Mouse (Mus musculus): ENCODE measurements around the gene Gpr19.
A peak's percentile ranks its signal among the peaks of the same experiment; 100 is the strongest.

The Gpr19 gene

GRCm38 (mm10) chr6:134922511-134923195 lies 24.3 kb upstream of the Gpr19 start:
- no peak for DNase-seq (ENCODE audit: low spot score)

GRCm38 (mm10) chr6:134921695-134922510 lies 23.5 kb upstream of the Gpr19 start:
- DNase-seq (ENCODE audit: low spot score) = no peak

- peak; percentile 48 for DNase-seq (ENCODE audit: low spot score)
These were observed 22.8 kb upstream of the Gpr19 start for GRCm38 (mm10) chr6:134921014-134921694.

GRCm38 (mm10) chr6:134920190-134921013 lies 22.0 kb upstream of the Gpr19 start, which contains the start of gene Cdkn1b:
Gene Cdkn1b, plus strand, starts transcription at chr6:134920401.
- peak; percentile 93 for DNase-seq (ENCODE audit: low spot score)

- no peak for DNase-seq (ENCODE audit: low spot score)
These were observed 21.3 kb upstream of the Gpr19 start for GRCm38 (mm10) chr6:134919511-134920189.

- DNase-seq (ENCODE audit: low spot score) = no peak
These were observed 20.4 kb upstream of the Gpr19 start for GRCm38 (mm10) chr6:134918769-134919168.

GRCm38 (mm10) chr6:134917087-134917486 lies 18.7 kb upstream of the Gpr19 start:
- peak; percentile 64 for DNase-seq (ENCODE audit: low spot score)

GRCm38 (mm10) chr6:134916641-134917040 lies 18.3 kb upstream of the Gpr19 start:
- DNase-seq (ENCODE audit: low spot score) = peak; percentile 22

- DNase-seq (ENCODE audit: low spot score) = no peak
These were observed 16.1 kb upstream of the Gpr19 start for GRCm38 (mm10) chr6:134914523-134914922.

GRCm38 (mm10) chr6:134905811-134906210 lies 7.4 kb upstream of the Gpr19 start:
- DNase-seq (ENCODE audit: low spot score) = no peak

GRCm38 (mm10) chr6:134903891-134904884 lies 5.8 kb upstream of the Gpr19 start:
- DNase-seq (ENCODE audit: low spot score) = no peak

GRCm38 (mm10) chr6:134903368-134903767 lies 5.0 kb upstream of the Gpr19 start:
- DNase-seq (ENCODE audit: low spot score) = no peak

GRCm38 (mm10) chr6:134897443-134898094 lies 809 bp downstream of the Gpr19 start:
- peak; percentile 94 for DNase-seq (ENCODE audit: low spot score)

- DNase-seq (ENCODE audit: low spot score) = no peak
These were observed 1.6 kb downstream of the Gpr19 start for GRCm38 (mm10) chr6:134896570-134897436.

- DNase-seq (ENCODE audit: low spot score) = no peak
These were observed 7.9 kb downstream of the Gpr19 start for GRCm38 (mm10) chr6:134890436-134890835.

GRCm38 (mm10) chr6:134889763-134890162 lies 8.6 kb downstream of the Gpr19 start:
- DNase-seq (ENCODE audit: low spot score) = no peak

GRCm38 (mm10) chr6:134888563-134889017 lies 9.8 kb downstream of the Gpr19 start:
- DNase-seq (ENCODE audit: low spot score) = peak; percentile 34

Data from retina, embryonic 14.5 days (tissue).